Mouse (Mus musculus) liver, adult (tissue): ENCODE measurements at regions not wholly inside any gene's neighbourhood (a gene's known extent, or its start where the extent isn't known, plus 50 kb on each side); places are given as distances from the start of the nearest gene placed in this dataset.

Experiments
- GATA4 ChIP-seq: IDR thresholded peaks from 2 replicates; pipeline ENCODE4 v1.6.1; 2014; ENCODE audit warnings: mild to moderate bottlenecking, low read length; ENCODE audit not compliant: insufficient replicate concordance

DNA sequence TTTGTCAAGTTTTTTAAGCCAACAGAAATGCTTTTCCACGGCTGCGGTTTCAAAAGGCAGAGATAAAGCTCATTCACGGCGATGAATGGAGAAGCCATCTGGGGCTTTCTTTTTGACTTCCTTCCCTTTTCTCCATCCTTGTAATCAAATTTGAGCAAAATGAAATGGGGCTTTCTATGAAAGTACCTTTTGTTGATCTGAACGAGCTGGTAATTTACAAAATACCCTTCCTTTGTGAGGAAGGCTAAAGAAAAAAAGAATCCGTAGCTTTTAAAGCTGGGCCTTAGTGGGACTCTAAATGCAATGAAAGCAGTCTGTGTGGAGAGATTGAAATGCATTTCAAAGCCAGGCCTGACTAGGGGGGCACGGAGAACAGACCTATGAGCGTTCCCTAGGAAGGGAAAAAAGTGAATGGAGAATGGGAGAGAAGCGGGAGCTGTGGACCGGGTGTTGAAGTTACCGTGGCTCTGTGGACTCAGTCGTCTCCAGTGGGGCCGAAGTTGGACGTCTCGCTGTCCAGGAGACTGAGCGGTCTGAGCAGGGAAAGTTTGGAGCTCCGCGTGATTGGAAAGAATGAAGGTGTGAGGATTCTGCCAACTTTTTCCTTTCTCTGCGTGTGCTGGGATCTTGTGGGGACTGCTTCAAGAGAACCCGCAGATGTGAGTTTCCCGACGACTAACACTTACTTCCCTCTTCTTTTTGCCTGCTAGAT, 115.5 kb upstream of the Dnajc19 start:
- TF ChIP-seq GATA4 = no peak

DNA sequence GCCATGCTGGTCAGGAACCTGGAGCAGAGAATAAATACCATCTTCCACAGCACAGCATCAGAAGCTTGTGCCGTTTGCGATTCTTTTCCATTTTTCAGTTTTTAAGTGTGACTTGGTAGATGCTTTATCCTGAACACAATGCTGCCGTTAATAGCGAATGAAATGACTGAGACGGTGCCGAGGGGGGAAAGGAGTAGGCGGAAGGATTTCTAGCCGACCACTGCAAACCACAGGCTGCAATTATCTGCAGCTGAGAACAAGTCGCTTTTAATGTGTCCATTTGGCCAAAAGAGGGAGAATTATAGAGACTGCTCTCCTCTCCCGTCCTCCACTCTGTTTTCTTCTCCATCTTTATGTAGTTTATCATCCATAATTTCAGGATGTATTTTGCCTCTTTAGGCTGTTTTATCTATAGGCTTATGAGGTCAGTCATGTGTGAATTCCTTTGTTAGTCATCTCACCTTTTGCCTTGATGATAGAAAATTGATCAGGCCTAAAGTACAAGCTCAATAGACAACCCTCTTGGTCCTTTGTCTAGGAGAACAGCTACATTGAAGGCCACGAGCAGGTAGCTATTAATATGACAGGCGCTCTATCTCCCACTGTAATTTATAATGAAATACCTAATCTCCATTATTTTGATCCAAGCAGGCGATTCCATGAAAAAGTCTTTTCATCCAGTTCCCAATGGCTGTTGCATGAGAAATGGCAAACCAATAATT, 114.8 kb upstream of the Dnajc19 start:
- TF ChIP-seq GATA4 = no peak

DNA sequence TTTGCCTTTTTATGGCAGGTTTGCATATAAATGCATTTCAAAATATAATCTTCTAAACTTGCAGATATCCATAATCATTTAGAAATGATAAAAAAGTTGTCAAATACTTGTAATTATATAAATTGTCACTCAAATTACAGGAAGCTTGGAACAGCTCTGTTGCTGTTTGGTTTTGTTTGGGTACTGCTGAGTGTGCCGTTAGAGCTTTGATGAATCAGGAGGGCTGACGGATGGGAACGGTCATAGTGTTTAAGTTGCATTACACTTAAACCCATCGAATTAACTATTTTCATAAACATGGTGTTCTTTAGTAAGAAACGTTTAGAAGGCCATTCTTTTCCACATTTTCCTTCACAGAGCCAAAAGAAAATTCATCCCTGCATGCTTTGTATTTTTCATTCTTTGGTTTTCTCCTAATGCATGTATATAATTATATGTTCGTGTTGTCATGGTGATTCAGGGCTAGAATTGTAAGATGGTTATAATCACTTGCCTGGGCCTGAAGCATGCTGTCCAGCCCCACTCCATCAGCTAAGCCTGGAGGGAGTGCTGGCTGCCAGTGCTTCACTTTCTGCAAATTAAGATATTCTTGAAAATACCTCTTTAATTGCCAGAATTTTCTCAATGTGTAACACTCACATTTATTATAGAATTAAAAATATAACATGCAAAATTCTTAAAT, 92.4 kb upstream of the Dnajc19 start:
- no peak for TF ChIP-seq GATA4

DNA sequence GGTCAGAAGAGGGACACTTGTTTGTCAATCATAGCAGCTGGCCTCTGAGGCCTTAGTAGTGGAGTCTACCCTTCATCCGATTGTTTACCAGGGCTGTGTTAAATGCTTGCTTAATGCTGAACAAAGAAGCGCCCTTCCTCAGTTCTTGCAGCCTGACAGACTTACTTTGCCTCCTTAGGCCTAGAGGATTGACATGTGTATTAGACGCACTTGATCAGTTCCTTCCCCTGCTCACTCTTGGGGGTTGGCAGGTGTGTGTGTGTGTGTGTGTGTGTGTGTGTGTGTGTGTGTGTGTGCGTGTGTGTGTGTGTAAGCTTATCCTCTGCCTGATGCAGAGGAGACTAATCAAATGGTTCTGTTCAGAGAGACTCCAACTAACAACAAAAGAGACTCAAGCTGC, 91.8 kb upstream of the Dnajc19 start:
- no peak for TF ChIP-seq GATA4

DNA sequence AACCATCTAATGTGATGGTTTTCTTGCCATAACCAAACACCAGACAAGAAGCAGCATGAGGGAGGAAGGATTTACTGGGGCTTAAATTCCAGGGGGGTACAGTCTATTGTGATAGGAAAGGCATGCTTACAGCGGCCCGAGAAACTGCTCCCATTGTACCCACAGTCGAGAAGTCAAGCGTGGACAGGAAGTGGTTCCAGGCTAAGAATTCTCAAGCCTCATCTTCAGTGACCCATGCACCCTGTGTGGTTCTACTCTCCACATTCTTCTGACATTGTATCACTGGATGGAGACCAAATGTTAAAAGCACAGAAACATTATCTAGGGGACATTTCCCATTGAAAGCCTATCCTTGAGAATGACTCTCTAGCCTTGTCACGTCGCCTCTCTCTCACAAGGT, 90.8 kb upstream of the Dnajc19 start:
- TF ChIP-seq GATA4 = no peak

DNA sequence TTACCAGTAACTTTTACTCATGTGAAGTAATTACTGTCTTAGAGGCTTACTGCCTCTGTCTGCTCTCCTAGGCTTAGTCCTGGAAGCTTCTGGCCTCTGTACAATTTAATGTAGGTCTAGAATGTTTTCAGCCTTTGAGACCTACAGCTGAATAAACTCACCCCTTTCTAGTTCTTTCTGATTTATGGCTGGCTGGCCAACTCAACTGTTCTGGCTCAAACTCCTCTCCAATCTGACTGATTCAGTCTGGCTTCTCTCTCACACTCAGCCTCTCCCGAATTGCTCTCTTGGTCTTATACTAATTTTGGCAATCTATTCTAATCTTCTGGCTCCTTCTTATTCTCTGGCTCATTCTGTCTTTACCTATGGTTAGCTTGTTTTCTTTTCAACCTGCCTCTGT, 87.0 kb upstream of the Dnajc19 start:
- no peak for TF ChIP-seq GATA4

DNA sequence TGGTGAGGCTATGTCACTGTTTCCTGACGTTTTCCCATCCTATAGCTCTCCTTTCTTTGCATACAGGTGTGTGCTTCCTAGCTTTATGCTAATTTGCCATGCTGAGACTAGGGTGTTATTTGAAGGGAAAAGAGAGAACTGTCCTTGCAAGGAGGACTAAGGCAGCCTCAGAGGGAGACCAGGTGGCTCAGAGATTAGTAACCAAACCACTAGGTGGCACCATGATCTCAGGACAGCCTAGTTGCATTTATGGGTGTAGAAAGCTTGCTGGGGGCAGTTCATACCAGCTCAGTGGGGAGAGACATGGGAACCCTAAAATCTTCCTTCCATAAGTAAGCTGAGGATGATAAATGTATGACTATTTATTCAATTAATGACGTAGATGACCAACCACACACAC, 68.9 kb upstream of the Dnajc19 start:
- no peak for TF ChIP-seq GATA4

DNA sequence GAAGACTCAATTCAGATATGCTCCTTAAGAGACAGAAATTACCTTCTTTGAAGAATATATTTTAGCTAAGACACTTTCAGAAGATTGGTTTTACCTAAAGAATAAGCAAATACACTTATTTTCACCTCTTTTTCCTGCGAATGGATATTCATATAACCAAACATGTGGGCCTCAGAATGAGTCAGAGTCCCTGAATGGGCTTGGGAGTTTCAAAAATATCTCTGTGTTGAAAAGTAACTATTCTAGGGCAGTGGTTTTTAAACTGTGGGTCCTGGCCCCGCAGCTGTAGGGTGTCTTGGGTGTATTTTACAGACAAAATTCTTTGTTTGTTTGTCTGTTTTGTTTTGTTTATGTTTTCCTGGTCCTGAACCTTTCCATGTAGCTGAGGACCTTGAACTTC, 62.5 kb upstream of the Dnajc19 start:
- TF ChIP-seq GATA4 = no peak

DNA sequence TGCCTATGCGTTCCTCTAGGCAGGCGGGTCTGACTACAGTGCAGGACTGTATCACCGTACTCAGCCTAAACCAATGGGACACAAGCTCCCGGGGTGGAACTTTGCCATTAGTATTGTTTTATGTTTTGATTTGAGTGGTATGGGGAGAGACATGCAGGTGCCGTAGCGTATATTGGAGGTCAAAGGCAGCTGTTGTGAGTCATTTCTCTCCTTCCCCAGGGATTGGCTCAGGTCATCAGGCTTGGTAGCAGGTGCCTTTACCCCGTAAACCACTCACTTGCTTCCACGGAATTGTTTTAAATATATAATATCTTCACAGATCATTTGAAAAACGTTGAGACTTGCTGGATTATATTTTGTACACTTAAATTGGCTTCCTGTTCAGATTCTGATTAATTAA, 58.1 kb upstream of the Dnajc19 start:
- no peak for TF ChIP-seq GATA4

DNA sequence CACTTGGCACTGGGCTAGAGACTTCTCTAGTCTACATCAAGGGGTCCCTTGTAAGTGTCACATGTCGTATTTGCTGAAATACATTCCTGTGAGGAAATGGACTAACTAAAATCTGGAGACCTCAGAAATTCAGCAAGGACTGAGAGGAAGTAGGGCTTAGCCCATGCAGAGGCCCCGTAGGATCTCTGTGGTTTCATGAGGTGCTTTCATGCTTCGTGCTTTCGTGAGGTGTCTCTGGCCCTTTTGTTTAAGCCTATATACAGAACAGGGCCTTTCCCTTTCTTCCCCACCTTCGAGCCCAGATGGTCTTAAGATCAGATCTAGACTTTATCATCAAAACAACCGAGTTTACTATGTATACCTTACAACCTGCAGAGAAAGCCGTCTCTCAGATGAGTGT, 56.9 kb upstream of the Dnajc19 start:
- TF ChIP-seq GATA4 = no peak

DNA sequence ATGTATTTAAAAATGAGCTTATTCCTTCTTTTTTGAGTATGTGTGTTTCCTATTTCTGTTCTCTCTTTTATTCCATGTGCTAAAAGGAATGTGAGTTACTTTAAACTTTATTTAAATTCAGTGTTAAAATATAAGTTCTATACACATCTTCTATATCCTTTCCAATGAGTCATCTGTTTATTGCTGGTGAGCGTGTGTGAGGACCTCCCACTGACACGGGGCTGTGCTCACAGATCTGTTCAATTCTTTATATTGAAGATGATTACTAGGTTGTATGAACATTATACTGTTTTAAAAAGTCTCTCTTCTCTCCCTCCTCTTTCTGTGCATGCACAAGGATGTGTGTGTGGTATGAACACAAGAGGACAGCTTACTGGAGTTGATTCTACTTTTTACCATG, 55.3 kb upstream of the Dnajc19 start:
- TF ChIP-seq GATA4 = no peak
